Mouse (Mus musculus): ENCODE measurements around the gene Mapt. TPM values are rescaled to one million over a fixed set of nuclear protein-coding genes. Genes with fewer than 3 reads are reported as not detected.

The Mapt gene
- total and polyA plus RNA-seq, 2 experiments from 2014 or later, result 473 to 1,028 TPM

DNA sequence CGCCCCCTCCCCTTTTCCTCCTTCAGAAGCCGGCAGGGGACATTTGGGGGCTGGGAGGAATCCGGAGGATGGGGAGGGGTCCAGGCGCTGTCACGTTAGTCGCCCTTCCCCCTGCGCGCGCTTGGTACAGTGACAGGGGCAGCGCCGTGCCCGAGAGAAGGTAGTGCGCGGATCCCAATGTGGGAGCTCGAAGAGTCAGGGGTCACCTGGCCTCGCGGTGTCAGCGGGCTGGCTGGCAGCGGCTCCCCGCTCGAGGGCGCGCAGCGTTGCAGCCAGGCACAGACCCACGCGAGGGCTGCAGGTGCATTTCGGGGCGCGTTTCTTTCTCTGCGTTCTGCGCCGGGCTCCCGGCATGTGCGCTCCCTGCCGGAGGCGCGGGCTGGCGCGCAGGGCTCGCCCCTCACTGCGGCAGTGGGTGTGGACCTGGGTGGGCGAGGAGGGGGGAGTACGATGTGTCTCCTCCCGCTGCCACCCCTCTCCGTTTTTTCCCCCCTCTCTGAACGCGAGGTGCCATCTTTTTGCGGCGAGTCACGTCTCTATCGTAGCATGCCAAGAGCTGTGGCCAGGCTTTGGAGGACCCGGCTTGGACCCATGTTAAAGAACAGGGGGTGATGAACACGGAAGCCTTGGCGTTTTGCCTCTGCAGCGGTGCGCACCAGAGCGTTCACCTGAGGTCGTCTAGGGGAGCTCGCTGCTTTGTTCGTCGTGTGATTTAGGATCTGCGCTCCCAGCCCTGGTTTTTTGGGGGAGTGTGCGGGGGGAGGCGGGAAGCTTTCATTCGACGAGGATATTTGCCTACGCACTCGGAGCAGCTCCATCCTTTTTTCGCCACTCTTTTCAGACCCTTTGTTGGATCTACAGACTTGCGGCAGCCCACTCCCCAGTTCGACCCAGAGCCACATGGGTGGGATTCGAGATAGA, 1.2 kb downstream of the Mapt start:
- DNase-seq (ENCODE audit: low spot score), result peak; percentile 87
- Histone ChIP-seq H3K27ac (peak overlapping the region; percentile 99), H3K4me2 (ENCODE audit: low read depth, low read length) (peak overlapping the region; percentile 88), H3K4me1 (ENCODE audit: insufficient read depth, low read length) (peaks cover 13% of the 10 kb centered on the region), H3K27me3 (ENCODE audit: insufficient read depth, low read length) (no peaks in the 10 kb centered on the region), H3K36me3 (ENCODE audit: insufficient read depth, low read length) (no peaks in the 10 kb centered on the region), H3K9me3 (ENCODE audit: low read length) (no peaks in the 10 kb centered on the region), H3K9ac (replicated peaks; ENCODE audit: low read length) (peak overlapping the region; percentile 96), H3K4me3 (ENCODE audit: low read length) (peak overlapping the region; percentile 86)
- WGBS, result under 1% methylated on average over 72 of the region's 72 CpGs
- ATAC-seq, result peak; percentile 66
- TF ChIP-seq CTCF (IDR thresholded peaks at IDR 0.05; ENCODE audit: low read depth), result no peak

DNA sequence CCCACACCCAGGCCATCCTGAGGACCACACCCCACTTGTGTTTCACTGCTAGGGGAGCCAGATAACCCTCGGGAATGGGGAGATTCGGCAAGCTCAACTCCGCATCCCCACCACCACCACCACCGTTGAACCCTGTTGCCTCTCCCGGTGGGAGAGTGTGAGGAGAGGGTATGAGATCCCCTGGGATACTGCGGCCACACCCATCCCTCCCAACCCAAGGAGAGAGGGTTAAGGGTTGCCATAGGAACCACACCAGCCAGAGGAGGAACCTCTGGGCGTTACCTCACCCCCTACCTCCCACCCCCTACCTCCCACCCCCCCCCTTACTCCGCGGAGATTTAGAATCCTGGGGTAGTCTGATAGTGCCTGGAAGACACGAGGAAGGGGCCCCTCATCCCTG, 1.9 kb downstream of the Mapt start:
- no peak for DNase-seq (ENCODE audit: low spot score)
- Histone ChIP-seq H3K36me3 (ENCODE audit: insufficient read depth, low read length) (no peaks in the 10 kb centered on the region), H3K4me1 (ENCODE audit: insufficient read depth, low read length) (peaks cover 15% of the 10 kb centered on the region), H3K27me3 (ENCODE audit: insufficient read depth, low read length) (no peaks in the 10 kb centered on the region), H3K9ac (replicated peaks; ENCODE audit: low read length) (peak overlapping the region; percentile 96), H3K4me3 (ENCODE audit: low read length) (peak overlapping the region; percentile 86), H3K9me3 (ENCODE audit: low read length) (no peaks in the 10 kb centered on the region), H3K4me2 (ENCODE audit: low read depth, low read length) (peak overlapping the region; percentile 88), H3K27ac (peak overlapping the region; percentile 99)
- ATAC-seq, result no peak
- TF ChIP-seq CTCF (IDR thresholded peaks at IDR 0.05; ENCODE audit: low read depth), result no peak
- WGBS, result 0% methylated on average over 10 of the region's 10 CpGs

DNA sequence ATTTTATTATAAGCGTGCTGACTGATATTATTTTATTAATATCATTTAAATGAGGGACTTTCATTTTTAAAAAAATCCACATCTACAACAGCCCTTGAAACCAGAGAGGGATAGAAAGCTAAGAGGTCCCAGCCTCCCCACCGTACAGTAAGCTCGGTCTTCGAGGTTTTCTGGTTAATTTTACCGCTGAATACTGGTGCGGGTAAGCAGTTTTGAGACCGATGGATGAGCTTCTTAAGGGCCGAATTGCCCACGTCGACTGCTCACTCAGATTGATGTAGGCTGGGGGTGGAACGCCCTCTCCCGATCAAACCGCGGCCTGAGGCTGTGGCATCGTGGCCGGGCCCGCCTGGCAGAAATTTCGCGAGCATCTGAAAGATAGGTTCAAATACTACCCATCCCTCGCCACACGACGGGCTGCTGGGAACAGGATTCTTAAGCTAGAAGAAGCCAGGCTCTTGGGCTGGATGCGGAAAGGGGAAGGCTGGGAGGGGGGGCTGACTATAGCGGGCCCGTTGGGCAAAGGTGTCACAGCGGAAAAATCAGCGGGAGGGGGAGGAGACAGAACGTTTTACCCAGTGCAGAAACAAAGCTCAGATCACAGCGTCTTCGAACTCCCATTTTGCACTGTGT, 2.5 kb downstream of the Mapt start:
- Histone ChIP-seq H3K27me3 (ENCODE audit: insufficient read depth, low read length) (no peaks in the 10 kb centered on the region), H3K9ac (replicated peaks; ENCODE audit: low read length) (peak overlapping the region; percentile 96), H3K4me2 (ENCODE audit: low read depth, low read length) (peak overlapping the region; percentile 88), H3K9me3 (ENCODE audit: low read length) (no peaks in the 10 kb centered on the region), H3K27ac (peak overlapping the region; percentile 99), H3K36me3 (ENCODE audit: insufficient read depth, low read length) (no peaks in the 10 kb centered on the region), H3K4me3 (ENCODE audit: low read length) (peak overlapping the region; percentile 86), H3K4me1 (ENCODE audit: insufficient read depth, low read length) (peaks cover 15% of the 10 kb centered on the region)
- DNase-seq (ENCODE audit: low spot score) (peak; percentile 39), ATAC-seq (no peak)
- TF ChIP-seq CTCF (IDR thresholded peaks at IDR 0.05; ENCODE audit: low read depth), result no peak
- 2% methylated on average over 30 of the region's 30 CpGs for WGBS

DNA sequence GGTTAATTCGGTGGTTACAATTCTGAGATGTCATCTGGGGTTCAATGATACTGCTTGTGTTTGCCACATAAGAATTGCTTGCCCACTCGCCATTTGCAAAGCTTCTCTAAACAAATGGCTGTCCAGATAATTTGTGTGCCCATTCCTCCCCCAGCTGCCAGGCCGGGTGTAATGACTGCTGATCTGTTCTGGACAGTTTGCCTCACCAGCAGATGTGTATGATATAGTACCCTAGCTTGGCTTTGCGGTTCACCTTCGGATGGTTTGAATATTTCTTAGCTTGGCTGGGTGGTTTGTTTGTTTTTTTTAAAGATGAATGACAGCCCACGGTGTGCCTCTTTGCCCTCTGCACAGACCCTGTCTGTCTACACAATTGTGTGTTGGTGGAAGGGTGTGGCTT, 3.5 kb downstream of the Mapt start:
- peak overlapping the region; percentile 96 for H3K9ac ChIP-seq (replicated peaks; ENCODE audit: low read length)
- H3K4me3 ChIP-seq (ENCODE audit: low read length), result peak overlapping the region; percentile 86
- 21% methylated on average over 6 of the region's 6 CpGs for WGBS
- H3K4me1 ChIP-seq (ENCODE audit: insufficient read depth, low read length), result peaks cover 15% of the 10 kb centered on the region
- H3K27me3 ChIP-seq (ENCODE audit: insufficient read depth, low read length), result no peaks in the 10 kb centered on the region
- DNase-seq (ENCODE audit: low spot score), result no peak
- no peak overlapping the region; the same call in 1 of the 2 replicates for H3K27ac ChIP-seq
- no peak for ATAC-seq
- no peaks in the 10 kb centered on the region for H3K36me3 ChIP-seq (ENCODE audit: insufficient read depth, low read length)
- TF ChIP-seq CTCF (IDR thresholded peaks at IDR 0.05; ENCODE audit: low read depth), result no peak
- peak overlapping the region; percentile 88 for H3K4me2 ChIP-seq (ENCODE audit: low read depth, low read length)
- no peaks in the 10 kb centered on the region for H3K9me3 ChIP-seq (ENCODE audit: low read length)

DNA sequence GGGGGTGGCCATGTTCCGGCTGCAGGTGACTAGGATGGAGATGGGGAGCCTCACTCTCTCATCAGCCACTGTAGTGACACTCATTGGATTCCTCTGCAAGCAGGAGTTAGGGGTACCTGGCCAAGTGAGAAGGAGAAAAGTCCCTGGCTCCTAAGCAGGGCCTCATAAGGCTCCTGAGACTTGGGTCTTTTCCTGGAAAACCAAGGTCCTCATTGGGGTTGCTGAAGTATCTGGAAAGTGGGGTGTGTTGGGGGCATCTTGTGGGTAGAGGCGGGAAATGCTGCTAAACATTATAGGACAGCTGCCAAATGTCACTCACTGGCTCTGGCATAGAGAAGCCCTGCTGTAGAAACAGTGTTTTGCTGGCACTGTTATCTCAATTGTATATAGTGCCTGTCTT, 4.7 kb downstream of the Mapt start:
- Histone ChIP-seq H3K4me1 (ENCODE audit: insufficient read depth, low read length) (peaks cover 15% of the 10 kb centered on the region), H3K4me2 (ENCODE audit: low read depth, low read length) (peak overlapping the region; percentile 88), H3K36me3 (ENCODE audit: insufficient read depth, low read length) (no peaks in the 10 kb centered on the region), H3K9ac (replicated peaks; ENCODE audit: low read length) (no peak overlapping the region), H3K4me3 (ENCODE audit: low read length) (peak overlapping the region; percentile 86; the same call in 1 of the 2 replicates), H3K27me3 (ENCODE audit: insufficient read depth, low read length) (no peaks in the 10 kb centered on the region), H3K27ac (no peak overlapping the region), H3K9me3 (ENCODE audit: low read length) (no peaks in the 10 kb centered on the region)
- TF ChIP-seq CTCF (IDR thresholded peaks at IDR 0.05; ENCODE audit: low read depth), result no peak
- WGBS, result 42% methylated on average over 2 of the region's 2 CpGs
- ATAC-seq, result no peak
- DNase-seq (ENCODE audit: low spot score), result no peak

DNA sequence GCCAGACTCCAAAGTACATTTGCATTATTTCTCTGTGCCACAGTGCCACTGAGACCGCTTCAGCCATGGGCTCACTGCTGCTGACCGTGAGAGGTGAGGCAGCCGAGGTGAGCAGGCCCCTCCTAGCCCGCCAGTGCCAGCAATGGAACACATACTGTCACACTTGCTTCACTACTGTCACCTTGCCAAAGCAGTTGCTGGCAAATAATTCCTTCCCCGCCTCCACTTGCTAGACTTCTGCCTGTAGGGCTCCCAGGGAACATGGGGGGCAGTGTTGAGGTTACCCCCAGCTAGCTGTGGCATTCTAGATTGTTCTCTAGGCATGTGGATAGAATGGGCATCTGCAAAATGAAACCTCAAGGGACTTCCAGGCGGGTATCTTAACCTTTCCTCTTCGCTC, 6.0 kb downstream of the Mapt start:
- Histone ChIP-seq H3K4me3 (ENCODE audit: low read length) (no peak overlapping the region), H3K27me3 (ENCODE audit: insufficient read depth, low read length) (no peaks in the 10 kb centered on the region), H3K4me1 (ENCODE audit: insufficient read depth, low read length) (peaks cover 15% of the 10 kb centered on the region), H3K9me3 (ENCODE audit: low read length) (no peaks in the 10 kb centered on the region), H3K36me3 (ENCODE audit: insufficient read depth, low read length) (no peaks in the 10 kb centered on the region), H3K4me2 (ENCODE audit: low read depth, low read length) (peak overlapping the region; percentile 88), H3K27ac (no peak overlapping the region; the same call in 1 of the 2 replicates), H3K9ac (replicated peaks; ENCODE audit: low read length) (no peak overlapping the region; the same call in 1 of the 2 replicates)
- peak; percentile 41 for TF ChIP-seq CTCF (IDR thresholded peaks at IDR 0.05; ENCODE audit: low read depth)
- DNase-seq (ENCODE audit: low spot score), result peak; percentile 77
- WGBS, result 24% methylated on average over 7 of the region's 7 CpGs
- ATAC-seq, result peak; percentile 28; the same call in 1 of the 2 replicates
